Mouse (Mus musculus) cerebellum, postnatal 10 days (tissue): Measurements from ENCODE around the gene Traip.

Experiments used
- DNase-seq, 2 experiments: peaks; one replicate each; pipeline ENCODE4 v3.0.0; 2021; ENCODE audit warnings: mixed read lengths in 2 of 2

Traip gene

GRCm38 (mm10) chr9:107935374-107935773 lies 14.6 kb upstream of the Traip start, which contains the start of gene Camkv:
Gene Camkv, plus strand, starts transcription at chr9:107935674.
- no peak for DNase-seq

DNA sequence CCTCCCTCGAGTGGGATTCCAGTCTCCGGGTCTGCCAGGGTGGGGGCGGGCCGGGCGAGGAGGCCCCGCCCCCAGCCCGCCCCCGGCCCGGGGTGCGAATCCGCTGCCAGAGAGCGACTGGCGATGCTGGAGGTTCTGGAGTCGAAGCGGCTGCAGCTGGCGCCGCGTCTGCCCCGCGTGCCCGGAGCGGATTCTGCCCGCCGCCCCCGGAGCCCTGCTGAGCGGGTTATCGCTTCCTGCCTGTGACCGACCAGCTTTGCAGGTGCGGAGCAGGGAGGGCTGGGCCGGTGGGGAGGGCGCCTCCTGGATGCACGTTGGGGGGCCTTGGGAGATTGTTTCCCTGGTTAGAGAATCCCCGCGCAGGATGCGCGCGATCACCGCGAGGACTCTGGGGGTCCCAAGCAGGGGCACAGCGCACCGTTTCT lies 14.1 kb upstream of the Traip start:
- DNase-seq, result peak; percentile 67 to 75

DNA sequence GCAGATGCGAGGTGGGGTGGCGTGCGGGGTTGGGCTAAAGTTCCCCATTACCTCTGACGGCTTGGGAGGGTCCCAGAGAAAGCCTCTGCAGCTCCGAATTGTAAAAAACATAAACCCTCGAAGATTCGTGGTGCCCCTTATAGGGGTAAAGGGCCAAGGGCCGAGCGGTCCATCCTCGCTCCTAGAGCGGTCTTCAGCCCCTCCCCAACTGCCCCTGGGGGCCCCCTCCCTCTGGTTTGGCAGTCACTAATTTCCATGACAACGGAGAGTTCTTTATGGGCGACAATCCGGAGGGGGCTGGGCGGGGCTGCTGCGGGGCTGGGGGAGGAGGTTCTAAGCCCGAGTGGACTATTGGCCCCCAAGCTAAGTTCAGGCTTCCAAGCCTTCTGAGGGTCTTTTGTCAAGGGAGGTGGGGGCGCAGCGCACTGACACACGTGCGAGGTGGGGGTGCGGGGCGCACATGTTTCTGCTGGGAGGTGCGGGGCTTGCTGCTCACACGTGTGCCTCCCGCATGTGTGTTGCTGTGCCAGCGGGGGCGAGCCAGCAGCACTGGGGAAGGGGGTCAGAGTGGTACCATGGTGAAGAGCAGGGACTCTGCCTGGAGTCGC lies 13.6 kb upstream of the Traip start:
- peak in 1 of 2 experiments; percentile 51 for DNase-seq

- no peak for DNase-seq
Observed at GRCm38 (mm10) chr9:107936831-107937230, 13.1 kb upstream of the Traip start.

DNA sequence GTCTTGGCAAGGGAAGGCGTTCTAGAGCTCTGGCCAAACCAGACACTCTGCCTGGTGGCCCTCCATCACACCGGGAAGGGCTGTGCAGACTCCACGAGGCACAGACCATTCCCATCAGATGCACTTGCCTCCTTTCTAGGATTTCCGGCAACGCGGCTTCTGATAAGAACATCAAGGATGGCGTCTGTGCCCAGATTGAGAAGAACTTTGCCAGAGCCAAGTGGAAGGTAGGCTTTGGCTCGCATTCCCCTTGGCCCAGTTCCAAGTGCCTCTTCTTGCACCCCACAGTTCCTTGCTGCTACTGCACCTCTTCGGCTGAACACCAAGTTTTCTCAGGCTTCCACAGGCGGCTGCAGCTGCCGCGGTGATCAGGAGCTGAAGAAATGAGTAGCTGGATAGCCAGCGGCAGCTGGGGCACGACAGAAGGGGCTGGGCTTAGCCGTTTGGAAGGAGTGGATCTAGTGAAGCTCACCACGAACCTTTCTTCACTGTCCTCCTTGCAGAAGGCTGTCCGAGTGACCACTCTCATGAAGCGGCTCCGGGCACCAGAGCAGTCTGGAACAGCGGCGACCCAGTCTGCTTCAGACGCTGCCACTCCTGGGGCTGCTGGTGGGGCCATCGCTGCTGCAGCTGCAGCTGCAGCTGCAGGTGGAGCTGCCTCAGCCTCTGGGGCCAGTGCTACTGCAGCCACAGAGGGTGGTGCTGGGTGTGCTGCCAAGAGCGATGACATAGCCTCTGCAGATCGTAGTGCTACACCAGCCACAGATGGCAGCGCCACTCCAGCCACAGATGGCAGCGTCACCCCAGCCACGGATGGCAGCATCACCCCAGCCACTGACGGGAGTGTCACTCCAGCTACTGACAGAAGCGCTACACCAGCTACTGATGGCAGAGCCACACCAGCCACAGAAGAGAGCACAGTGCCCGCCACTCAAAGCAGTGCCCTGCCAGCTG lies 2.4 kb upstream of the Traip start:
- peak; percentile 77 to 79 for DNase-seq

GRCm38 (mm10) chr9:107949184-107949921 lies 583 bp upstream of the Traip start:
- DNase-seq, result no peak

DNA sequence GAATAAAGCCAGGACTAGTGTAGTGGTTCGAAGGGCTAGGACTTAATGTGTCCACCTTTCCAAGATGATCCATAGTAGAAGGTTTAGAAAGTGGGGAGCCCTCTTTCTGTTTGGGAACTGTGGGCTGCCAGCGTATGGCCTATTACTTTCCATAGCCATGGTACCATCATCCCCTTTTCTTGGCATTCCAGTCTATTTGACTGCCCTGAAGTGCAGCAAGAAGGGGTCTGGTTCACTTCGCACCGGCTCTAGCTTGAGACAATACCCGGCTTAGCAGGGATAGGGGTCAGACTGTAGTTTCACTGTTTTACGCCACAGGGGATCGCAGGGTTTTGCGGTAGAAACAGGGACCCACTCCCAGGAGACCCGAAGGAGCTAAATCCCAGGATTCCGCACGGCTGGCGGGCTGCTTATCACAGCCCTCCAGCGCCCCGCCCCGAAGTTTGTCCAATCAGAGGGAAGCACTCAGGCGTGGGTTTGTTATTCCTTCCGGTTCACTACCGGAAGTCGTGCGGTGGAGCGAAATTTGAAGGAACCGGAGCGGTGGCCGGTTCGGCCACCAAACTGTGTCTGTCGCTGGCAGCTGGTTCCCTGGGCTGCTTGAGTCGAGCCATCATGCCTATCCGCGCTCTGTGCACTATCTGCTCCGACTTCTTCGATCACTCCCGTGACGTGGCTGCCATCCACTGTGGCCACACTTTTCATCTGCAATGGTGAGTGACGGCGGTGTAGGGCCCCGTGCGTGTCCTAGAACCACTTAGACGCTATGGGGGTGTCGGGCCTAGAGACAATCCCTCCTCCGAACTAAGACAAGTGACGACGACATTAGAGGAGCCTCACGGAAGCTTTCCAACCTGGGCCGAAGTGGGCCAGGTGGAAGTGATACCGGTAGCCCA lies 772 bp downstream of the Traip start:
- DNase-seq, result peak; percentile 96 to 97

GRCm38 (mm10) chr9:107955613-107956289 lies 5.8 kb downstream of the Traip start:
- DNase-seq, result no peak

DNA sequence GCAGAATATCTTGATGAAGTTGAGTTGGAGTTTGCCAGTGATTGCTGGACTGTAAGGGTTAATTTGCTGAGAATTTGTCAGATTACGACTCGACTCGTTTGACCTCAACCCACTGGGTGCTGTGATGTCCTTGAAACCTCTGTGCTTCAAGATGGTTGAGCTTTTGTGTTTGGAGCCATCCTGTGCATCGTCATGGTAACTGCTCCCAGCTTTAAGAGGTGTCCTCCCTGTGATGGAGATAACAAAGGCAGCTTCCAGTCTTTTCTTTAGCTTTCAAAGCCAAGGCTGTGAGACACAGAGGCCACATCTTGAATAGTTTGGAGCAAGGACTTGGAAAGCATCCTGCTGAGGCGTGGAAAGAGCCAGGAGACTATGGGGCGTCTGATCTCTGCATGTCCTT lies 7.2 kb downstream of the Traip start:
- no peak for DNase-seq

GRCm38 (mm10) chr9:107959896-107960295 lies 10.0 kb downstream of the Traip start:
- DNase-seq, result no peak

- DNase-seq, result no peak
Observed at GRCm38 (mm10) chr9:107960928-107961327, 11.0 kb downstream of the Traip start.

GRCm38 (mm10) chr9:107961351-107961762 lies 11.4 kb downstream of the Traip start:
- DNase-seq, result peak in 1 of 2 experiments; percentile 26

- DNase-seq, result peak; percentile 35 to 53
Observed at GRCm38 (mm10) chr9:107961881-107962280, 11.9 kb downstream of the Traip start.

GRCm38 (mm10) chr9:107962916-107963315 lies 13.0 kb downstream of the Traip start:
- no peak for DNase-seq

DNA sequence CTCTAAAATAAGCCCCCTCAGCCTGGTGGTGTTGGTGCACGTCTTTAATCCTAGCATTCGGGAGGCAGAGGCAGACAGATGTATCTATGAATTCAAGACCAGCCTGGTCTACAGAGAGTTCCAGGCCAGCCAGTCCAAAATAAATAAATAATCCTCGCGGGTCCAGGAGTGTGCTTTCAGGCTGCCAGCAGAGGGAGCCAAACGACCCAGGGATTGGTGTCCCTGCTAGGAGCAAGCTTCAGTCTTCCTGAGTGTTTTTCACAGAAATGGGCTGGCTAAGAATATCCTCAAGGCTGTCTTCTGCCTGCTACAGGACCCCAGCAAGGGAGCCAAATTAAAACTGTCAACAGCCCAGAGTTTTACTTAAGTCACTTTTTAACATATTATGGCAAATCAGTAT lies 13.8 kb downstream of the Traip start:
- peak; percentile 92 to 93 for DNase-seq

DNA sequence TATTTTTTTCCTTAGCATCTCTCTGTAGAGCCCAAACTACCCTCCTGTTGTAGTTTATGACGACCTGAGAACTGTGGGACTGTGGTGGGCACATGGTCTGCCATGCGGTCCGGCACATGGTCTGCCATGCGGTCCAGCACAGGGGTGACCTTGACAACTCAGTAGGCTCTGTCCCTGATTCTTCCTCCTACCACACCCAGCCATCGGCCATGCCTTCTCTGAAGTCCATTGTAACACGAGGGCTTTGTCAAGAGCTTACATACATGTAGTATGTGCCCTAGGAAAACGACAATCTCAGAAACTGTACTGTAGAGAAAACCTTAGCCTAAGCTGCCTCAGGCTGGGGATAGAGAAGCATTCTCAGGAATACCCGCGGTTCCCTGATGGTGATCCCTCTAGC lies 14.7 kb downstream of the Traip start:
- no peak for DNase-seq

DNA sequence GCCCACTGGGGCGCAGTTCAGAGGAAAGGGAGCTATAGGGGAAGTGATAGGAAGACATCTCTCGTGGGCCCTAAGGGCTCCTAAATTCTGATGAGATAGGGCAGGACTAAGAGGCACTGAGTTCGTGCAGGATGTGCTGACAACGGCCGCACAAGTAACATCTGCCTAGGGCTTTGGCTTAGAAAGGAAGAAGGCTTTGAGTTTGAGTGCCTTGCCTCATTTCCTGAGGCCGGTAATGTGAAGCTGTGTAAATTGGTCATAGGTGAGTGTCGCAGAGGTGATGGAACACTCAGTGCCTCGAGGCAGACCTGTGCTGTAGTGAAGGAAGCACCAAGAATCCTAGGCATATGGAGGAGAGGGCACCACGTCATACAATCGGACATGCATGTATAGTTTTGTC lies 16.7 kb downstream of the Traip start:
- no peak for DNase-seq

GRCm38 (mm10) chr9:107967437-107967836 lies 17.5 kb downstream of the Traip start:
- no peak for DNase-seq

GRCm38 (mm10) chr9:107968531-107968930 lies 18.6 kb downstream of the Traip start:
- DNase-seq, result no peak

DNA sequence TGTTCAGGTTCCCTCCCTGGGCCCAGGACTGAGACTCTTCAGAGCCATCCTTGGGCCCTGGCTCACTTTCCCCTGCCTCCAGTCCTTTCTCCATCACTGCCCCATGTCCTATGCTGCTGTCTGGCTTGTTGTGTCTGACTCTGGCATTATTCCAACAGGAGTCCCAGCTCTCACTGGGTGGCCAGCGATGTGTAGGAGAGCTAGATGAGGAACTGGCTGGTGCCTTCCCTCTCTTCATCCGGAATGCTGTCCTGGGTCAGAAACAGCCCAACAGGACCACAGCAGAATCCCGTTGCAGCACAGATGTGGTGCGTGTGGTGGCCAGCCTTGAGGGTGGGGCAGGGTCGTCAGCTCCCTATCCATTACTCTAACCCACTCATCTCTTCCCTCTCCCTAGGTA lies 20.4 kb downstream of the Traip start:
- DNase-seq, result no peak

DNA sequence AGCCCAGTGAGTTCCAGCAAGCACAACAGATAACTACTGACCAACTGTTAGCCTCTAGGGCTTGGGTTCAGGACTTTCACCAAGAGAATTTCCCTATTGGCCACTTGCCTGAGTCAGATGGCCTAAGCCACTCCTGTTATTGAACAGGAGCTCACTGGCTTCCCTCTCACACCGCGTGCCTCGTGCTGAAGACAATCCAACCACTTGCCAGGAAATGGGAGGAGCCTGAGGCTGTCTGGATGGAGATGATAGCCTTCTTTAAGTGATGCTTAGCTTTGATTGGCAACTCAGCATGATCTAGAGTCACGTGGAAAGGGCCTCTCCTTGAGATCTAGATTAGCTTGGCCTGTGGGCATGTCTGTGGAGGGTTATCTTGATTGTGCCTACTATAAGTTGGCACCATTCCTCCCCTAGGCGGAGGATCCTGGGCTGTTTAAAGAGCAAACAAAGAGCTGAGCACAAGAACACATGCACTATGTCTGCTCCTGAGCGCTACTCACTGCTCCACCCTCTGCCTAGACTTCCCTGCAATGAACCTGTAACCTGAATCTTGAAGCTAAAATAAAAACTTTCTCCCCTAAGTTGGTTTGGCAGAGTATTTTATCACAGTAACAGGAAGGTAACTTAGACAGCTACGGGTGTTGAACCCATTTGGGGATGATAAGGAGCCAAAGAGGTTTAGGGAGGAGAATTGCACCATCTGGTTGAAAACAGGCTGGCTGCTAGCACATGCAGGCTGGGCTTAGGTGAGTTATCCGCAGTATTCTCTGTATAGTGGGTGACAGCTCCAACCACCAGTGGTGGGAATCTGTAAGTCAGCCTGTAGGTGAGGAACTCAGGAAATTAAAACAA lies 22.0 kb downstream of the Traip start:
- DNase-seq, result no peak
